In genomic region chr15:8098774-8099749, GRCm38 (mm10) we compare ENCODE assay signal across 8 mouse cellular contexts. TPM values are rescaled to one million over a fixed set of nuclear protein-coding genes. Genes with fewer than 3 reads are reported as not detected.
DNase-seq lines count a peak whose midpoint lies in the region; ATAC-seq and TF ChIP-seq lines count a peak whose summit lies in the region.

Gene Wdr70, minus strand, starts transcription at chr15:8099209.

- H3K9ac ChIP-seq in ES-E14 (ENCODE audit: insufficient read depth, low read depth, low read length, poor library complexity, severe bottlenecking), result peak within 1 kb of the TSS; percentile 92
- peak within 1 kb of the TSS; percentile 68 for H3K9ac ChIP-seq in forebrain, embryonic 15.5 days (replicated peaks)

- intact Hi-C loops in heart, postnatal 25 days (cut with DNase I), result loop anchor here (1.0 to 10.0 kb wide), 2 partner anchors 10 to 634 kb away; partner anchors contain the start of gene Nup155

- no peaks in the 10 kb centered on the region for H3K9me3 ChIP-seq in ES-E14 (ENCODE audit: control insufficient read depth, insufficient read depth, low read depth, low read length)
- H3K9me3 ChIP-seq in forebrain, embryonic 15.5 days, result no peaks in the 10 kb centered on the region

- peak within 1 kb of the TSS; percentile 55 for H3K4me2 ChIP-seq in forebrain, embryonic 15.5 days (replicated peaks)

- peak within 1 kb of the TSS; percentile 92 to 93 for H3K4me3 ChIP-seq in ES-E14 (ENCODE audit: insufficient read depth in 1 of 2, low read depth in 1 of 2, low read length in 2 of 2, poor library complexity in 1 of 2, severe bottlenecking in 1 of 2)
- peak within 1 kb of the TSS; percentile 82 for H3K4me3 ChIP-seq in forebrain, embryonic 15.5 days
- H3K4me3 ChIP-seq in lung, adult 2 months (replicated peaks; ENCODE audit: extremely low read depth, low read depth, low read length), result peak within 1 kb of the TSS; percentile 86

- in situ Hi-C loops in ES-E14 (cut with MboI; ENCODE audit: low sequenced_read_pairs in 2 of 2, unreplicated experiment in 2 of 2), result no loop called here

- peak; percentile 93 for DNase-seq in ES-E14 (ENCODE audit: low read depth, low spot score)
- DNase-seq in cerebellum, adult 11-12 months, result peak; percentile 93
- DNase-seq in heart, postnatal 25 days (ENCODE audit: low spot score), result peak; percentile 86
- DNase-seq in layer of hippocampus, adult 18-20 months (ENCODE audit: low spot score in 2 of 2), result peak; percentile 95 to 99
- DNase-seq in lung, adult 2 months, result peak; percentile 98
- DNase-seq in thymus, adult 18-20 months, result peak; percentile 79 to 89

- peak; percentile 77 for TF ChIP-seq POLR2A in lung, adult 2 months (IDR thresholded peaks at IDR 0.05; ENCODE audit: borderline replicate concordance, extremely low read depth, low read depth, low read length)

- WGBS in forebrain, embryonic 15.5 days, result 2% methylated on average over 56 of the region's 56 CpGs
- 2% methylated on average over 56 of the region's 56 CpGs for WGBS in lung, adult 2 months

- peak; percentile 88 for TF ChIP-seq CTCF in lung, adult 2 months (IDR thresholded peaks at IDR 0.05; ENCODE audit: insufficient read depth, low read length)

- no peaks in the 10 kb centered on the region for H3K27me3 ChIP-seq in forebrain, embryonic 15.5 days

- peak; percentile 98 for ATAC-seq in forebrain, embryonic 15.5 days (replicated peaks)
- ATAC-seq in neutrophil, adult 5-6 weeks (ENCODE audit: extremely low read depth, insufficient number of reproducible peaks, low FRiP score, poor library complexity, severe bottlenecking), result peak; percentile 96

- H3K27ac ChIP-seq in ES-E14 (ENCODE audit: insufficient read depth, low read depth, low read length, poor library complexity, severe bottlenecking), result peak within 1 kb of the TSS; percentile 34; the same call in 1 of the 2 replicates
- peak within 1 kb of the TSS; percentile 46 for H3K27ac ChIP-seq in forebrain, embryonic 15.5 days (replicated peaks)

- H3K36me3 ChIP-seq in ES-E14 (ENCODE audit: control insufficient read depth, insufficient read depth, low read length, poor library complexity, severe bottlenecking), result peaks cover 10% of the 10 kb centered on the region
- H3K36me3 ChIP-seq in forebrain, embryonic 15.5 days, result peaks cover 22% of the 10 kb centered on the region; the same call in 1 of the 2 replicates

- H3K4me1 ChIP-seq in ES-E14 (ENCODE audit: control insufficient read depth in 2 of 2, insufficient read depth in 2 of 2, low read length in 2 of 2, poor library complexity in 1 of 2), result no peaks in the 10 kb centered on the region; a peak in 1 of 4 replicates
- H3K4me1 ChIP-seq in forebrain, embryonic 15.5 days, result peaks cover 7% of the 10 kb centered on the region; the same call in 1 of the 2 replicates
- H3K4me1 ChIP-seq in lung, adult 2 months (ENCODE audit: control insufficient read depth, insufficient read depth, low read length), result peaks cover 3% of the 10 kb centered on the region; the same call in 1 of the 2 replicates

TF ChIP-seq in ES-E14, 5 proteins besides CTCF, POLR2A, EP300 and RAD21:
- peak; percentile 84 for TF ChIP-seq HCFC1 (IDR thresholded peaks at IDR 0.05; ENCODE audit: borderline replicate concordance, insufficient read depth, low read length)
- TF ChIP-seq ZNF384 (IDR thresholded peaks at IDR 0.05; ENCODE audit: low read depth, low read length), result no peak
- no peak for TF ChIP-seq MAFK (IDR thresholded peaks at IDR 0.05; ENCODE audit: insufficient read depth, low read depth, low read length)

RNA-seq across cellular contexts. Expression of gene Wdr70, which starts in this region (rescaled TPM):
- total RNA-seq in ES-E14 (2012; rRNA removed), result 39.9 and 45.5 TPM in 2 replicates
- 62.8 and 65.6 TPM in 2 replicates for polyA plus RNA-seq in forebrain, embryonic 15.5 days (2015; fragmentation: Nextera tagmentation; extraction: Ambion mirVana)
- total RNA-seq in heart, postnatal 25 days (2021), result 10 to 100 TPM; 17.7 to 18.4 TPM
- total RNA-seq in layer of hippocampus, adult 18-20 months (2021), result 10 to 100 TPM; 29.2 to 30.1 TPM
- polyA plus RNA-seq in lung, adult 2 months (2012; rRNA removed), result 7.4 and 10.9 TPM in 2 replicates
- total RNA-seq in neutrophil, adult 5-6 weeks (2017), result 30.0 and 32.8 TPM in 2 replicates

Comparison
In these comparisons a context has a peak if more than half of its experiments do, and no peak if none do; other contexts are left out.
1. Peak in every context shown above with its lines: DNase-seq, ATAC-seq, H3K4me3 ChIP-seq and H3K27ac ChIP-seq.